Mouse (Mus musculus) retina, embryonic 14.5 days (tissue): Measurements from ENCODE around the gene Nfix.
A peak's percentile ranks its signal among the peaks of the same experiment; 100 is the strongest.
"Not testable (repeated sequence)": the region's sequence is repeated elsewhere in the genome, so short reads cannot be mapped to it uniquely, and the experiment has no call there.

Source experiments
- DNase-seq: peaks from one replicate; pipeline ENCODE4 v3.0.0-alpha.2; 2015; ENCODE audit warnings: low spot score

Gene Nfix

DNA sequence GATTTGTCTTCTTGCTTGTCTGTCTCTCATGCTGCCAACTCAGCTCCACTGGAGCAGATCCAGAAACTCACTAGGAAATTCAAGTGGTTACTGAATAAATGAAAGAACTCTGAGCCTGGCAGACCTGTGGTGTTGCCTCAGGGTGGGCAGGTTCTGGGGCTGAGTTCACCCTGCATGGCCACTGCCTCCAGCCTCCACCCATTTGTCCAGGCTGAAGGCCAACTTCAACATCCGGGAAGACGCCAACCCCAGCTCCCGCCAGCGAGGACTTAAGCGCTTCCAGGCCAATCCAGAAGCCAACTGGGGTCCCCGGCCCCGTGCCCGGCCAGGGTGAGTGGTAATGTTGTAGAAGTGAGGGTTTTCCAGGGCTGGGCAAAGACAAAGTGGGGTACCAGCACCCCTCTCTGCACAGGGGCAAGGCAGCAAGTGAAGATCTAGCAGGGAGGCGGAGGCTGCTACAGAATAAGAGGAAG is 101.2 kb downstream of the Nfix start:
- DNase-seq = no peak

DNA sequence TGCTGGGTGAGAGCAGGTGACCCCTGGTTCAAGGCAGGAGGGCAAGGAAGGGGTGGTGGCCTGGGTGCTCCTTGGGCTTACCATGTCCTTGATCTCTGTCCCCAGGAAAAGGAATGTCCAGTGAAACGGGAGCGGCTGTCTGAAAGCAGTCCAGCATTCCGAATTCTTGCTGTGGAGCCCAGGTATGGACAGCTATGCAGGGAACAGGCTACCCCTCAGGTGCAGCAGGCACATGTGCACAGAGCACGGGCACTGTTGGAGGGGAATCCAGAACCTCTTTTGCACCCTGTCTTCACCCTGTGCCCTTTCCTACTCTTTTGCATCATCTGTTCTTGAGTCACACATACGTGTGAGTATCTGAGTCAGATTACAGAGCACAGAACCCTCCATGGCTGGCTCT is 101.9 kb downstream of the Nfix start:
- DNase-seq = no peak

DNA sequence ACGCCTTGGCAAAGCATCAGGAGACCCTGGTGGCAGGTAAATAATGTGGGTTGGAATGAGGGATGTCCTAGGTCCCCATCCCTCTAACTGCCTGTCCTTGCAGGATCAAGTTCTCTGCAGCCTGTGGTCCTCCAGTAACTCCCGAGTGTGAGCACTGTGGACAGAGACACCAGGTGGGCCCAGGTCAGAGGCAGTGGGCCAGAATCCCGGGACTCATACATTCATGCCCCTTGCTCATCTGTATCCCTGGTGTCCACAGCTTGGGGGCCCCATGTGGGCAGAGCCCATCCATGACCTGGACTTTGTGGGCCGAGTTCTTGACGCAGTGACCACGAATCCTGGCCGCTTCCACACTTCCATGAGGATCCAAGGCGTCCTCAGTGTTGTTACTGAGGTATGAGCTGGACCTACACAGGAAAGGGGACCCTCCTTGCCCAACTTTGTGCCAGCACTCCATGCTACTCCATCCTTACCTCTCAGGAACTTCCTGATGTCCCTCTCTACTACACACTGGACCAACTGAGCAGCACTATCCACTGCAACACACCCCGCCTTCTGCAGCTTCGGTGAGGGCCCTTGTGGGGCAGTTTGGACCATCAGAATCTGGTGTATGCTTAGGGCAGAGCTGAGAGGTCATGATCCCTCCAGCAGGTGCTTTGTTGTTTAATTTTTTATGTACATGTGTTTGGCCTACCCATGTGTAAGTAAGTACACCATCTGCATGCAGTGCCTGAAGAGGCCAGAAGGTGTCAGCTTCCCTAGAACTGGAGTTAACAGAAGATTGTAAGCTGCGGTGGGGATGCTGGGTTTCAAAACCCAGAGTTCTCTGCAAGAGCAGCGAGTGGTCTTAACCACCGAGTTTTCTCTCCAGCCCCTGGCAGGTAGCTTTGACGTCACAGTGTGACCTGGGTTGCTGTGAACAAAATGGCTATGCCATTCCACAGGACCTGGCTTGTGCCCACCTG is 102.7 kb downstream of the Nfix start:
- peak; percentile 62 for DNase-seq

DNA sequence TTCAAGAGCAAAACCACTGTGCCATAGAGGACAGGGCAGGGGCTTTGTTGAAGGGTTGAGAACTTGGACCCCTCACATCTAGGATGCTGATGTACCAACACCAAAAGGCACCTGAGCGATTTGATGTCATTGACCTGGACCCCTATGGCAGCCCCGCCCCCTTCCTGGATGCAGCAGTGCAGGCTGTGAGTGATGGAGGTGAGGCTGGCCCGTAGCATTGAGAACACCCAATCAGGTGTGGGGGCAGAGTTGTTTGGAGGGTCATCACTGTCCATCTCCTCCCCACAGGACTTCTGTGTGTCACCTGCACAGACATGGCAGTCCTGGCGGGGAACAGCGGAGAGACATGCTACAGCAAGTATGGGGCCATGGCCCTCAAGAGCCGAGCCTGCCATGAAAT is 105.0 kb downstream of the Nfix start:
- DNase-seq = no peak

DNA sequence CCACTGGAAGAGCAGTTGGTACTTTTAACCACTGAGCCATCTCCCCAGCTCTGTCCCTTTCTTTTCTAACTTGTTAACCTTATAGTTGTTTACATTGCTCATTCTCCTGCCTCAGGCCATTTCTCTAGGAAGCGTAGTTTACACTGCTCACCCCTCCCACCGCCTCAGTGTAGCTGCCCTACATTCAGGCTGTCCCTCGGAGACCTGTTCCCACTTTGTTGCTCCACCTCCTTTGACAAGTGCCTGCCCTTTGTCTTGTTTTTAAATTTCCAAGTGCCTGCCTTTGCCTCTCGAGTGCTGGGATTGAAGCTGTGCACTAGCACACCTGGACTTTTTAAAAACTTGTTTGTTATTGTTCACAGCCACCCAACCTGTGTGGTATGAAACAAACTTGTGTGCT is 106.8 kb downstream of the Nfix start:
- DNase-seq = no peak

DNA sequence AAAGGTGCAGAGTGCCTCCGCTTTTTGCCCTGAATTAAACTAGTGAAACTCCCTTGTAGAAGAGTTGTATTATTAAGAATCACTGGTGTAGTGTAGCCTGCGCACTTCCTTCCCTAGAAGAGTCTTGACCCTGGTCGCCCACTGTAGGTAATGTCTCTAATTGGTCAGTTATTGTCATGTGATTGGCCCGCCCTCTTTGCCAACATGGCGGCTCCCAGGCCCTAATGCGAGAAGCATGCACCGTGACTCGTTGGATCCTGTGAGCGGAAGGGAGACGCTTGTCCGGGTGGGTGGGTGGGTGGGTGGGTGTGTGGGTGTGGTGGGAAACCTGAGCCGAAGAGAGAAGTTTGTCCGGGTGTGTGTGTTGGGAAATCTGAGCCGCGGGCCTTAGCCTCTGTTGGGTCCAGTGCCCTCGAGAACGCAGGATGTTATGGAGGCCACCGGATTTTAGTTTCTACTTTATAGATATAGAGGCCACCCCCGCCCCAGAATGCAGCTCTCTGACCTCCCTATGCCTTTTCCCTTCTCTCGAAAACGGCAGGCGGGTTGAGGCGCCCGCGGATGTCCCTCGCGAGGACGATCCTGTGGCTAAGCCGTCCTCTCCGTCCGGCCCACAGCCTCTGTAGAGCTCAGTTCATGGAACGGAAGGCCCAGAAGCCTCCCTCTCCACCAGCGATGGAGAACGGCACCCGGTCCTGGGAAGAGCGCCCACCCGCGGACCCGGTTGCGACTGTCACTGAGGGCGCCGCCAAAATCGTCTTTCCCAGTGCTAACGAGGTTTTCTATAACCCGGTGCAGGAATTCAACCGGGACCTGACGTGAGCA is 110.8 kb downstream of the Nfix start:
- DNase-seq = peak; percentile 95

DNA sequence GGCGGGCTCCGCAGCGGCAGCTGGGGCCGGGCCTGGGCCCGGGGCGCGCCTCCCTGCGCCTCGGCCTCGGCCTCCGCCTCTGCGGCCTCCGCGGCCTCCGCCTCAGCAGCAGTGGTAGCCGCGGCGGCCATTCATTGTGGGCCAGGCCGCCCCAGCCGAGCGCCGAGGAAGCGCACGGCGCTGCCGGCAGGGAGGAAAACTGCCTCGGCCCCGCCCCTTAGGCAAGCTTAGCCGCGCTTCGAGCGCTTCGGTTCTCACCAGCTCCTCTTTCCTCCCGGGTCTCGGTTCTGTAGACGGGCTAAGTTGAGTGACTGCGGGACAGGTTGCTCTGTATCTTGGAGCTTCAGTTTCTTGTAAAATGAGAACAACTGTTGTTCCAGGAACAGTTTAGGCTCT is 112.4 kb downstream of the Nfix start, which contains the start of gene Nacc1:
TSS of gene Nacc1 (minus strand) at position 158 of the 396 bp plus-strand sequence.
- peak; percentile 92 for DNase-seq

DNA sequence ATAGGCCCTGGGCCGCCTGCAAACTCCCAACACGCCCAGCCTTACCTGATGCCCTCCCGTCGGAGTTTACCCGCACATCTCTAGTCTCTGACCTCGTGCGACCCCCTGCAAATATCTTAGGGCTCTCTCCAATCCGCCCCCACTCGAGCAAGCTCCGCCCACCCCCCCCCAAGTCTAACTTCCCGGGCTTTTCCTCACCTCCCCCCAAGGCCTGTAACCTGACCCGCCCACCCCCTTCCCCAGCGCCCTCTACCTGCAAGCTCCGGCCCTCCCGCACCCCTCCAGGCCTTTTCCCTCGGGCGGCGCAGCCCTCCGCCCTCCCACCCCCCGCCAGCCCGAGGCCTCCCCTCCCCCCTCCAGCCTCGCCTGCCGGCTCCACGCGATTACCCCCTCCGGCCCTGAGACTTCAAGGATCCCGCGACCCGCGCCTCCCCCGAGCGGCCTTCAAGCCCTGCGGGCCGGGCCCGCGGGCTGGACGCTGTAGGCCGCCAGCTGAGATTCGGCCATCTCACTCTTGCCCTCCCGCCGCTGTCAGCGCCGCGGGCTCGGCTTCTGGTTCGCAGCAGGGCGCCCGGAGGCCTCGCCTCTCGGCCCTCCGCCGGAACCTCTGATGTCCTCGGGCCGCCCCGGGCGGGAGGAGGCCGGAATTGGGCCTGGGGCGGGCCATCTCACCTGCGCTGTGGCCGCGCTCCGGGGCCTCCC is 113.0 kb downstream of the Nfix start:
- peak; percentile 51 for DNase-seq

DNA sequence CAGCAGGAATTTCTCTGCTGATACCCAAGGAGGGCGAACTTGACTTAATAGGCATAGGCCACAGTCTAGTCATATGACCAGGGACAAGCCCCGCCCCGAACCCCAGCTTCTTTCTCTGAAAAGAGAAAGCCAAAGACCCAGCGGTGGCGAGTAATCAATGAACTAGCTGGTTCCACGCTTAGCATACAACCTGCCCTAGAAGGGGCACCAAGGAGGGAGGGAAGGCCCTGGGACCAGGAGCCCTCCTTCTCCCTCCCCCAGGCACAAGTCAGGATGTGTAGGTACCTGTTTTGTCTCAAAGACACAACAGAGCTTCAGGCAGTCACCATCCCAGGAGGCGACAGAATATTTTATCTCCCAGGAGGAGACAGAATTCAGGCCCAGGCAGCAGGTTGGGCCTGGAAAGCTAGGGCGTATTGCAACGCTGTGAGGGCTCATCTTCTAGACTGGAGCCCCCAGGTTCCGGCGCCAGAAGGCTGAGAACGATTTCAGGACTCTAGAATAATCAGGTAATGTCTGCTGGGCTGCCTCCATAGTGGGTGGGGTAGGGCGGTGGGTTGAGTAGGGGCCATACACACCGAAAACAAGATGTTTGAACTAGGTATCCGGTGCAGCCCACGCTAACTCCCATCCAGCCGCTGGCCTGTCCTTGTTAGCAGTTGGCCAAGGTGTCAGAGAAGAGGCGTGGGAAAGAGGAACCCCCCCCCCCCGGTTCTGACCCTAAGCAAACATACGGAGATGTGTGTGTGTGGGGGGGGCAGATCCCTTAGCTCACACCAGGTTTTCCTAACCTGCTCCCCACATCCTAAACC is 113.7 kb downstream of the Nfix start, which contains the start of gene Trmt1:
TSS of gene Trmt1 (plus strand) at position 117 of the 812 bp plus-strand sequence.
- DNase-seq = no peak

DNA sequence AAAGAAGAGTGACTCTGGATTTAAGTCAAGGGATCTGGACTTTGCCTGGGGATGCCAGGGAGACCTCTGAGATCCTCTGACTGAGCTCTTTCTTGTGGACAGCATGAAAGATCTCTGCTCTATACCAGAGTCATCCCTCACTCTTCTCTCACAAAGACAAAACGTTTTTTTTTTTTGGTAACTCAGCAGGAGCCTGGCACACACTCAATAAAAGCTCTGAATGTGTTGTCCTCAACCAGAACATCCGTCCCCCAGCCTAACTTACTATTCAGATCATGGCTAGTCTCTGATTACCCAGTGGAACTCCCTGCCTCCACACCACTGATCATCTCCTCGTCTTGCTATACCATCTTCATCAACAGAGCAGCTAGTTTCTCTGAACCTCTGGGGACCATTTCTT is 115.6 kb downstream of the Nfix start:
- no peak for DNase-seq

DNA sequence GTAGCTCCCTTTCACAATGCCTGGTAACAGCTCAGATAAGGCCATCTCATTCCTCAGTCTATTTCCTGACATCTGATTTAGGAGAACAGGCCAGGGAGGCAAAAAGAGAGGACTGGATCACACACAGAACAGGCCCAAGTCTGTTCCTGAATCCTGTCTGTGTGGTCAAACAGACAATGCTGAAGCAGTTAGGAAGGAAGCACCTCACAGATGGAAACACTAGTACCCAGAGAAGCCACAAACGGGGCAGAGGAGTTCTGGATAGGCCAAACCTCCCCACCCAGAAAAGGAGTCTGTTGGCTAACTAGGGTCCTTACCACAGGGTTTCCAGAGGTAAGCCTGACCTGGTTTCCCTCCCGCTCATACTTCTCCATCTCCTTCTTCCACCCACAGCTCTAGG is 117.9 kb downstream of the Nfix start:
- DNase-seq = no peak

DNA sequence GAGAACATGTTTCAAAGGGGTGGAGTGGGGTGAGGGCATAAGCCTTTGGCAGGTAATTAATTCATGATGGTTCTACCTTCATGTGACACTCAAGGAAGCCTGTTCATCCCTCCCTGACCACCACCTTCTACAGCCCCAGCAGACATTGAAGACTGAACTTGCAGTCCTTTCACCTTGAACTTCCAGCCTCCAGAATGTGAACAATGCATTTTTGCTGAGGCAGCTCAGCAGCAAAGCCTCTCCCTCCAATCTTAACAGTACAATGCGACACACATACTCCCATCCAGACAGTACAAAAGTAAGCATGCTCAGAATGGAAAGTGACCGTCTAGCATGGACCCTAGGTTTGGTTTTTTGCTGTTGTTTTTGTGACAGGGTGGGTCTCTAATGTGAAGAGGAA is 118.7 kb downstream of the Nfix start:
- DNase-seq = no peak

DNA sequence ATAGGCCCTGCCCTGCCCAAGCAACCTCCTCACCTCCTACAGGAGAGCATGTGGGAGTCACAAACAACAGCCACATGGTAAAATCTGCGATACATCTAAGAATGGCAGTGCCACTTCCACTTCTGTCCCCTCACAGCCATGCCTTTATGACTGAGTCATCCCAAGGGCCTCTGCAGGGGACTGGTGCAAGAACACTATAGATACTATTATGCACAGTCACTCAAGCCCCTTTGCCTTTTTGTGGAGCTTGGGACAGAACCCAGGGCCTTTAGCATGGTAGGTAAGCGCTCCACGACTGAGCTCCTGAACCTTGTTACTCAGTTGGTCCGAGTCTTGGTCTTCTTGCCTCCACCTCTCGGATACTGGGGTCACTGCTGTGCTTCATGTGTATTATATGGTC is 122.8 kb downstream of the Nfix start:
- DNase-seq = no peak

DNA sequence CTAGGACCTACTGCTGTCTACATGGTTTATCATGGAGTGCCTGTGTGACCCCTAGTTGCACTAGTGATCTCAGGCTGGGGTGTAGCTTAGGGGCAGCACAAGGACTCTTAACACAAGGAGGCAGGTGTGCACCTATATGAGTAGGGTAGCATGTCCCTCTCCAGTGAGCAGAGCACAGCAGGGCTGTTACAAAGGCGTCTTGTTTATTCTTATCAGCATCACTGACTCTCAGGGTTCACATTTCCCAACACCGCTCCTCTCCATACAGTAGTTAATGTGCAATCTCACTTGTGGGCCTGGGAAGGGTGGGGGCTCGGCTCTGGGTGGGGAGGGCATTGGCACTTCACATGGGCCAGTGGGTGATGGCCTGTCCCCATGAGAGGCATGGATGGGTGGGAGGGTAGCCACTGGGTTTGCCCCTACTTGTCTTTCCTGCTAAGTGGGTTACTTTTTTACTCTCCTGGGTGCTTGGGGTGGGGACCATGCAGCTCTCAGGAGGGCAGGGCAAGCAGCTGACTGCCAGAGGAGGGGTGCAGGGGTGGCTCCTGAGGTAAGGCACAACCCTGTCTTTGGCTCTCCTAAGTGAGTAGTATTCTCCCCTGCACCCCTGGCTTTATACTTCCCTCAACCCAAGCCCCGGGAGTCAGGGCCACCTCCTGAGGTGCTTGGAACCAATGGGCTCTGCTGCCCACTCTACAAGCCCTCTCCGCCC is 129.7 kb downstream of the Nfix start:
- not testable (repeated sequence) for DNase-seq

DNA sequence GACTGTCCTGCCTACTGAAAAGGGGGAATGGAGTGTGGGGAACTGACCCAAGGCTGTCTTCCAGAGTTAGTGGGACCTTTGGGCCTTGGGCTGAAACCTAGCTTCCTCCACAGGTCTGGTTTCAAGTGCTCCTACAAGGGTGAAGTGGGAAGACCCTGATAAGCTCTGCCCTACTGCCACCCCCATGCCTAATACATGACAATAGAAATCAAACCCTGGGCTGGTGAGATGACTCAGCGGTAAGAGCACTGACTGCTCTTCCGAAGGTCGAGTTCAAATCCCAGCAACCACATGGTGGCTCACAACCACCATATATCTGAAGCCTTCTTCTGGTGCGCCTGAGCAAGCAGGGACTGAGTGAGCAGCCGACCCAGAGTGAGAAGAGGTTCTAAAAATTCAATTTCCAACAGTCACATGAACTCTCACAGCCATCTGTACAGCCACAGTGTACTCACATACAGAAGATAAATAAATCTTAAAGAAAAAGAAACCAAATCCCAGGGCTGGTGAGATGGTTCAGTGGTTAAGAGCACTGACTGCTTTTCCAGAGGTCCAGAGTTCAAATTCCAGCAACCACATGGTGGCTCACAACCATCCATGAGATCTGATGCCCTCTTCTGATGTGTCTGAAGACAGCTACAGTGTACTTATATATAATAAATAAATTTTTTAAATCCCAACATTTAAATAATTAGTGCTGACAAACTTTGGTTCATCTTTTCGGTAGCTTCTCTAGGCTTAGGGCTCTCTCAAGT is 131.2 kb downstream of the Nfix start:
- DNase-seq = no peak

DNA sequence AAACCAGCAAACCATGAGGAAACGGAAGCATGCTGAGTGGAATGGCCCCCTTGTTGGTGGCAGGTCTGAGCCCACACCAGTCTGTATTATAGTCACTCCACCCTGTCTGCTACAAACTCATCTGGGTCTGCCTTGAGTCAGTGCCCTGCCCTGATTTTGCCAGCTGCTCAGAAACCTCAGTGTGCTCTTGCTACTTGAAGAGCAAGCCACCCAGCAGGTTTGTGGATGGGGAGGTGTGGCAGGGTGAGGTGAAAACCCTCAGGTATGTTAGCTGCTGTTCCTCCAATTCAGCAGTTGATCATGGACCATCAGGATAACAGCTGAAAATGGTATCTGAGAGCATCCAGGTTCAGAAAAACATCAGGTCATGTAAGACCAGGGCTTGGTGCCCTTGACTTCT is 132.1 kb downstream of the Nfix start:
- no peak for DNase-seq

DNA sequence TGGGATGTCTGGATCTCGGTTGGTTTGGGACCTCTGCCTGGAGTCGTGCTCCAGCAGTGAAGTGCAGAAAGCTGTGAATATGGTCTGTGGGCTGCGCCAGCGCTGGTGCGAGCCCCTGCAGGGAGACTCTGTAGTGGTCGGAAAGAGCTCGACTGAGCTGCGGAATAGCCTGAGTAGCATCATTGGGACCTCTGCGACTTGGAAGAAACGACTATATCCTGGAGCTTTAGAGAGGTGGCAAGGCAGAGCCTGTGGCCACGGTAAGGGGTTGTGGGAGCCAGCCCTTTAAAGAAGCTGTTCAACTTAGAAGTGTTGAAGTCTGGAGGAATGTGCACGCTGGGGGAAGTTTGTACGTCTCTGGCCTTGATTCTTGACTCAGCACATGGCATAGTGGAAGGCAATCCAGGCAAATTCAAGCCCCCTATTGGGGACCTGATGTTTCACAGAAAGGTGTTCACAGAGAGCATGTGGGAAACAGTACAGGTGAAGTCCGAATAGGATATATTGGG is 134.7 kb downstream of the Nfix start:
- peak; percentile 49 for DNase-seq

DNA sequence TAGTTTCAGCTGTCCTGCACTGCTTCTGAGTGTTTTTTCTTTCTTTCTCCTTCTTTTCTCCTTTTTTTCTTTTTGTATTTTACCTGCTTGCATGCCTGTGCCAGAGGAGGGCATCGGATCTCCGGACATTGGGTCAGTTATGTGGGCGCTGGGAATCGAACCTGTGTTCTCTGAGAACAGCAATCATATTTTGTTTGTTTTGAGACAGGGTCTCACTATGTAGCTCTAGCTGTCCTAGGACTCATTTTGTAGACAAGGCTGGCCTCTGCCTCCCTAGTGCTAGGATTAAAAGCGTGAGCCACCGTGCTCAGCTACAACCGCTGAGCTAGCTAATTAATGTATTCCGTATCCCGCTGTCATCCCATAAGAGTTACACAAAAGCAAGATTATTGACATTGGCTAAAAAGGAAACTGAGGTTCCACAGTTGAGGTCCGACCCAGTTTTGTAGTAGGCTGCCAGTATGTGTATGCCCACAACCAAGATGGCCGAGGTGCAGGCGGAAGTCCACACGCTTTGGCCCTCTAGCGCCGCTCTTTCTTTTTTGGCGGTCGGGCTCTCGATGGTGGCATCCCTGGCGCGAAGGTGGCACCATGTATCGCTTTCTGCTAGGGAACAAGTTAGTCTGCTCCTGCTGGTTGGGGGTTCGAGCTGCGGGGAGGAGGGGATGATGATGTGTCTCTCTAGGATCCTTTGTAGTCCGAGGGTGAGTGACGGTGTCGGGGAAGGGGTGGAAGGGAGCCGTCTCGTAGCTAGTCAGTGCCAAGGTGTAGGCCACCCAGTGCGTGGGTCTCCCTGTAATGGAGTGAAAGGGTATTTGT is 135.4 kb downstream of the Nfix start:
- peak; percentile 85 for DNase-seq
